Mouse (Mus musculus) MEL (cell line): ENCODE data around the gene Scpep1.

Experiments used
- CTCF ChIP-seq, 3 experiments: IDR thresholded peaks in 2 of 3; conservative IDR thresholded peaks in 1 of 3; 2 replicates each; pipeline ENCODE4 v1.5.1; 2011 to 2012; ENCODE audit warnings: low read length in 3 of 3, low read depth in 2 of 3, mild to moderate bottlenecking in 2 of 3, improper control_type of control experiment in 1 of 3, inconsistent platforms in 1 of 3, mixed read lengths in 1 of 3, moderate library complexity in 1 of 3; ENCODE audit not compliant: control insufficient read depth in 1 of 3, insufficient read depth in 1 of 3, poor library complexity in 1 of 3, severe bottlenecking in 1 of 3
- GATA1 ChIP-seq: IDR thresholded peaks from 2 replicates; pipeline ENCODE4 v1.6.1; 2011; ENCODE audit warnings: low read depth, low read length, improper control_type of control experiment
- POLR2A ChIP-seq, 2 experiments: IDR thresholded peaks; 2 replicates each; pipeline ENCODE4 v1.6.1; 2011 to 2012; ENCODE audit warnings: low read length in 2 of 2, mild to moderate bottlenecking in 2 of 2, control low read depth in 1 of 2, improper control_type of control experiment in 1 of 2, low read depth in 1 of 2, moderate library complexity in 1 of 2; ENCODE audit not compliant: control insufficient read depth in 1 of 2, insufficient read depth in 1 of 2, poor library complexity in 1 of 2
- RAD21 ChIP-seq: IDR thresholded peaks from 2 replicates; pipeline ENCODE4 v1.6.1; 2011; ENCODE audit warnings: mild to moderate bottlenecking, low read depth, low read length, improper control_type of control experiment
- RCOR1 ChIP-seq: IDR thresholded peaks from 2 replicates; pipeline ENCODE4 v1.6.1; 2012; ENCODE audit warnings: low read depth, mild to moderate bottlenecking, inconsistent platforms, low read length, improper control_type of control experiment
- SIN3A ChIP-seq: IDR thresholded peaks from 2 replicates; pipeline ENCODE4 v1.6.1; 2012; ENCODE audit warnings: low read length, improper control_type of control experiment, inconsistent platforms
- SMC3 ChIP-seq: IDR thresholded peaks from 2 replicates; pipeline ENCODE4 v1.6.1; 2011; ENCODE audit warnings: low read depth, low read length, improper control_type of control experiment
- USF1 ChIP-seq: IDR thresholded peaks from 2 replicates; pipeline ENCODE4 v1.6.1; 2014; ENCODE audit warnings: low read depth, mild to moderate bottlenecking, inconsistent platforms, low read length, improper control_type of control experiment, moderate library complexity

GRCm38 (mm10) chr11:88950640-88951250 is 4.5 kb downstream of the Scpep1 start:
- TF ChIP-seq RAD21 = no peak
- no peak for TF ChIP-seq SIN3A
- no peak for TF ChIP-seq POLR2A (IDR thresholded peaks at IDR 0.05; ENCODE audit: control insufficient read depth in 1 of 2, insufficient read depth in 1 of 2, low read depth in 1 of 2, low read length in 2 of 2, poor library complexity in 1 of 2)
- TF ChIP-seq RCOR1 = 0 out of 2 replicates have a peak, but pooled peaks have one; percentile 8
- TF ChIP-seq CTCF (IDR thresholded peaks at IDR 0.05 in 2 of 3, conservative IDR thresholded peaks at IDR 0.05 in 1 of 3; ENCODE audit: control insufficient read depth in 1 of 3, insufficient read depth in 1 of 3, low read depth in 2 of 3, low read length in 3 of 3, poor library complexity in 1 of 3, severe bottlenecking in 1 of 3) = no peak
- no peak for TF ChIP-seq USF1
- TF ChIP-seq GATA1 = no peak
- no peak for TF ChIP-seq SMC3
